Mouse (Mus musculus) midbrain, embryonic 13.5 days (tissue): ENCODE data around the gene Doc2g. TPM values are rescaled to one million over a fixed set of nuclear protein-coding genes. Genes with fewer than 3 reads are reported as not detected.
A peak's percentile ranks its signal among the peaks of the same experiment; 100 is the strongest.

Experiments used
- ATAC-seq: fragments of 200-750 bp; cut with Nextera tagmentation; 2 replicates; pipeline ENCODE4 v1.8.0; 2017; ENCODE audit warnings: mild to moderate bottlenecking, moderate TSS enrichment, moderate library complexity
- H3K27ac ChIP-seq: fragments of 300-500 bp; sonication (generic); 2 replicates; pipeline ENCODE4 v1.5.1; 2015; ENCODE audit warnings: inconsistent platforms, mild to moderate bottlenecking, moderate library complexity
- H3K27me3 ChIP-seq: fragments of 300-500 bp; sonication (generic); 2 replicates; pipeline ENCODE4 v1.6.1; 2015; ENCODE audit warnings: mild to moderate bottlenecking, inconsistent platforms
- H3K36me3 ChIP-seq: fragments of 300-500 bp; sonication (generic); 2 replicates; pipeline ENCODE4 v1.6.1; 2015; ENCODE audit warnings: mild to moderate bottlenecking, inconsistent platforms
- H3K4me1 ChIP-seq: fragments of 300-500 bp; sonication (generic); replicated peaks from 2 replicates; pipeline ENCODE4 v1.6.1; 2015; ENCODE audit warnings: inconsistent platforms
- H3K4me2 ChIP-seq: fragments of 300-500 bp; sonication (generic); replicated peaks from 2 replicates; pipeline ENCODE4 v1.6.1; 2015; ENCODE audit warnings: moderate library complexity, mild to moderate bottlenecking, inconsistent platforms
- H3K4me3 ChIP-seq: fragments of 300-500 bp; sonication (generic); replicated peaks from 2 replicates; pipeline ENCODE4 v1.5.1; 2015; ENCODE audit warnings: mild to moderate bottlenecking, inconsistent platforms
- H3K9ac ChIP-seq: fragments of 300-500 bp; sonication (generic); replicated peaks from 2 replicates; pipeline ENCODE4 v1.6.1; 2015; ENCODE audit warnings: mild to moderate bottlenecking, inconsistent platforms
- H3K9me3 ChIP-seq: fragments of 300-500 bp; sonication (generic); 2 replicates; pipeline ENCODE4 v1.6.1; 2016; ENCODE audit warnings: mild to moderate bottlenecking, inconsistent platforms
- WGBS: fragments of 180-500 bp; shearing (Covaris S2); methylation state at CpG from one replicate; pipeline ENCODE4 v1.1.7; 2015; 5-methylcytosine and 5-hydroxymethylcytosine counted together
- polyA plus RNA-seq: library from polyadenylated mRNA; unstranded; fragments of >200 nt; fragmentation: Nextera tagmentation; extraction: Ambion mirVana; gene quantifications from 2 replicates; pipeline ENCODE4 v1.2.1, GENCODE M21; 2015

Gene Doc2g
- polyA plus RNA-seq, 1 experiment from 2014 or later, result 7.8 TPM

DNA sequence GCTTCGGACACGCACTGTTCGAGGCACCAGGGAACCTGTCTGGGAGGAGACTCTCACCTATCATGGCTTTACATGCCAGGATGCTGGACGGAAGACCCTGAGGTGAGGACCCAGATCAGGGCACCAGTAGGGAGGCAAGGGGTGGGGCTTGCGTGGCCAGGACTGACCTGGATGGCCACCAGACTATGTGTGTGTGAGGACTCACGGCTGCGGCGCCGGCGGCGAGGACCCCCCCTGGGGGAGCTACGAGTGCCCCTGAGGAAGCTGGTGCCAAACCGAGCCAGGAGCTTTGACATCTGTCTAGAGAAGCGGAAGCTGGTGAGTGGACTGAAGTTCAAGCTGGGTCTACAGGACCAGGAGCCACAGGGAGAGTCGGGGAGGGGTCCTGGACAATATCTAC, 1.2 kb downstream of the Doc2g start:
- Histone ChIP-seq H3K9me3 (no peaks in the 10 kb centered on the region), H3K36me3 (peaks cover 46% of the 10 kb centered on the region), H3K4me1 (peaks cover 18% of the 10 kb centered on the region), H3K4me2 (no peak overlapping the region), H3K27ac (no peak overlapping the region), H3K27me3 (peaks cover 3% of the 10 kb centered on the region; the same call in 1 of the 2 replicates), H3K9ac (no peak overlapping the region; the same call in 1 of the 2 replicates), H3K4me3 (no peak overlapping the region)
- no peak for ATAC-seq
- 89% methylated on average over 15 of the region's 15 CpGs for WGBS

DNA sequence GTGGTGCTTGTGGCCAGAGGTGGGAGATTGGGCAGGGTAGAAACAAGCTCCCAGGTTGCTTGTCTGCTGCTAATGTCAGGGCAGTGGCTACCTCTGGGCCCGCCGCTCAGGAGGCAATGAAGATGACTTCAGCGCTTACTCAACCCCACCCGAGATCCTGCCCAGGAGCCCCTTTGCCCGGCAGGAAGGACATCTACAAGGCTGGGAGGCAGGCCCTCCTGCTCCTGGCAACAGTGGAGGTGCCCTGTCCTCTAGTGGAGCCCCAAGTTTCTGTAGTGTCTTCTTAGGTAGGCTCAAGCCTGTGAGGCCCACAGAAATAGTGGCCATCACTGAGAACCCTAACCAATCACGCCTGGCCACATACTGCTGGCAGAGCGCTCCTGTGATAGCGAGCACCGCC, 2.0 kb downstream of the Doc2g start:
- Histone ChIP-seq H3K27me3 (0 out of 2 replicates have a peak, but pooled peaks cover 3% of the 10 kb centered on the region), H3K4me3 (no peak overlapping the region), H3K27ac (no peak overlapping the region), H3K4me2 (no peak overlapping the region), H3K36me3 (peaks cover 53% of the 10 kb centered on the region), H3K9ac (no peak overlapping the region), H3K9me3 (no peaks in the 10 kb centered on the region), H3K4me1 (peaks cover 12% of the 10 kb centered on the region)
- no peak for ATAC-seq
- 90% methylated on average over 9 of the region's 9 CpGs for WGBS

DNA sequence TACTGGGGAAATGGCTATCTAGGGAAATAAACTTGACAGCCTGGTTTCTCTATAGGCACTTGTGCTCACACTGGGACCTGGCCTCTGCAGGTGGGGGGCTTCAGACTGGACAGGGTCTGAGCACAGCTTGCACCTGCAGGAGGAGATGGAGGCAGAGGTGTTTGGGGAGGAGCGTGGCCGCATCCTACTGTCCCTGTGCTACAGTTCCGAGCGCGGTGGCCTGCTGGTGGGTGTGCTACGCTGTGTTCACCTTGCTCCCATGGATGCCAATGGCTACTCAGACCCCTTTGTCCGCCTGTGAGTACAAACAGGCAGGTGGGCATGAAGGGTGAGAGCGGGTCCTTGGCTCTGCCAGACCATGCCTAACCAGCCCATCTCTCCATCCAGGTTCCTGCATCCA, 2.9 kb downstream of the Doc2g start:
- 95% methylated on average over 8 of the region's 8 CpGs for WGBS

DNA sequence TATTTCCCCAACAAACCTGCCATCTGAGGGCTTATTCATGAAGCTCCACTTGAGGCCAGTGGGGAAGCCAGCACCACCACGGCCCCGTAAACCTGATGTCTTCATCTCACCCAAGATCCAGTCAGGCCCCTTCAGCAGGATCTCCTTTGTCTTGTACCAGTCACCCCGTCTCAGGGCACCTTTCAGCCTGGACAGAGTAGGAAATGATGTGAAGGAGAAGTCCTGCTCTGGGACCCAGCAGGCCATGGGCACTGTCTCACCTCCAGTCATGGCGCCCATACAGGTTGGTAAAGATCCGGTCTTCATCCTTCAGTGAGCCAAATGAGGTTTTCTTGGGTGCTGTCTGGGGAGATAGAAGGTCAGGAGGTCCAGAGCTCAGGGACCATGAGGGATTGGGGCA, 8.0 kb downstream of the Doc2g start:
- Histone ChIP-seq H3K9ac (no peak overlapping the region), H3K36me3 (peaks cover 46% of the 10 kb centered on the region), H3K4me1 (peaks cover 16% of the 10 kb centered on the region), H3K4me2 (peak overlapping the region; percentile 73; the same call in 1 of the 2 replicates), H3K9me3 (no peaks in the 10 kb centered on the region), H3K4me3 (no peak overlapping the region), H3K27ac (no peak overlapping the region), H3K27me3 (no peaks in the 10 kb centered on the region)
- WGBS, result 90% methylated on average over 5 of the region's 5 CpGs
- ATAC-seq, result no peak

More for the DNA sequence above, 2.9 kb downstream of the Doc2g start:
- Histone ChIP-seq H3K4me2 (no peak overlapping the region), H3K4me3 (no peak overlapping the region), H3K27ac (no peak overlapping the region), H3K9me3 (no peaks in the 10 kb centered on the region), H3K4me1 (peaks cover 11% of the 10 kb centered on the region), H3K36me3 (peaks cover 58% of the 10 kb centered on the region), H3K9ac (no peak overlapping the region), H3K27me3 (0 out of 2 replicates have a peak, but pooled peaks cover 3% of the 10 kb centered on the region)
- ATAC-seq, result no peak

DNA sequence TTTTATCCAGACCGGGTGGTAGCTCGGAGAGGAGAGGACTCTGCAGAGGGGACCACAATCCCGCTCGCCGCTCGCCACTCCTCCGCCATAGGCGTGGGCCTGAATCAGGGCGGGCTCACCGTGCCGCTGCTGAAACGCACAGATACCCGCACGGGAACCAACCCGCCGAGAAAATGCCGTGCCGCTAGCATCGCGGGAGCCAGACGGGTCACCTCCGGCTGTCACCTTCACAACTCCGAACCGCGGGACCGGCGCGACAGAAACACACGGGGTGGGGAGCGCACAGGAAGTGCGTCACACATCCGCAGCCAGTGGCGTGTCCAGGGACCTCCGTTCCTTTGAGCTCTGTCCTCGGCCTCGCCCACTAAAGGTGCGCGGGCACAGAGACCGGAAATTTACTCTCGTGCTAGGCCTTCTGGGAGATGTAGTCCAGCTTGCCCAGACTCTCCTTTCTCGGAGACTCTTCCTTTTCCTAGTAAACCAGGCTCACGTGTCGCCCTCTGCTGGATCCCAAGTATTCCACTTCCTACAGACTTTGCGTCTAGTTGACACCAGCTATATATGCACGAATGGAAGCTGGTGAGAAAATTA, 9.4 kb downstream of the Doc2g start, which contains the start of gene Ndufv1:
Gene Ndufv1, minus strand, starts transcription at position 375 of the 591 bp plus-strand sequence.
- WGBS, result under 1% methylated on average over 45 of the region's 45 CpGs
- H3K9ac ChIP-seq, result peak within 1 kb of the TSS; percentile 79
- no peaks in the 10 kb centered on the region; the same call in 1 of the 2 replicates for H3K27me3 ChIP-seq
- no peaks in the 10 kb centered on the region for H3K9me3 ChIP-seq
- peaks cover 16% of the 10 kb centered on the region for H3K4me1 ChIP-seq
- peak within 1 kb of the TSS; percentile 53 for H3K27ac ChIP-seq
- peak within 1 kb of the TSS; percentile 88 for H3K4me3 ChIP-seq
- peaks cover 31% of the 10 kb centered on the region for H3K36me3 ChIP-seq
- peak within 1 kb of the TSS; percentile 73 for H3K4me2 ChIP-seq
- ATAC-seq, result peak; percentile 100

DNA sequence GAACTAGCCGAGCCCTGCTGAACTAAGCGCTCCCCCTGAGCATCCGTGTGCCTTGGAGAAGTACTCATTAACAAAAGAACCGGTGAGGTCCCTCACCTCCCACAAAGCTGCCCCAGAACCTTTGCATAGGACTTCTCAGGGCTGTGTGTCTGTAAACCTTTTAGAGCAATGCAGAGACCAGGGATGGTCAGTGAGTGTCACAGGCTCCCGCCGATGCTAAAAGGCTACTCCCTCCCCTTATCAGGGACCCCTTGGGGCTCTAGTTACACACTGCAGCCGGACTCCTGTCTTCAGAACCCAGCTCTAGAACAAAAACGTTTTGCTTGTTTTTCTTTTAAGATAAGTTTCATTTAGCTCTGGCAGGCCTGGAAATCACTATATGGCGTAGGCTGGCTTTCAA, 10.0 kb downstream of the Doc2g start:
- Histone ChIP-seq H3K27me3 (no peaks in the 10 kb centered on the region; the same call in 1 of the 2 replicates), H3K4me3 (peak overlapping the region; percentile 88), H3K4me2 (peak overlapping the region; percentile 45), H3K4me1 (peaks cover 16% of the 10 kb centered on the region), H3K9ac (0 out of 2 replicates have a peak overlapping the region, but pooled peaks have one; percentile 10), H3K36me3 (peaks cover 26% of the 10 kb centered on the region), H3K9me3 (no peaks in the 10 kb centered on the region), H3K27ac (no peak overlapping the region)
- ATAC-seq, result no peak; the same call in 1 of the 2 replicates
- 28% methylated on average over 9 of the region's 9 CpGs for WGBS

DNA sequence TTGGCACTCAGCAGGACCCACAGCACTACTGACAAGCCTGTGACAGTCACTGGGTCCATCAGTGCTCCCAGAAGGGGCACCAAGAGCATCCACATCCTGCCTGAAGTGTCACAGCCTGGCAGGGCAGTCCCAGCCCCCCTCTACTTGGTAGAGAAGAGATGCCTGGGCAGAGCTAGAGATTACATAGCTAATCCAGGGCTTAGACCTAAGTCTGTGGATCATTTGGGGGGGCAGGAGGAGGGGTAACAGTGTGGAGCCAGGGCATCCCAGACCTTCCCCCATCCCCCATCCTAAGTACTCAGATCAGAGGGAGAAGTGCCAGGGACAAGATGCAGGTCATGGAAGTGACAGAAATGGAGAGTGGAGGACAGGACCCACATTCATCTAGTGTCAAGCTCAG, 11.7 kb downstream of the Doc2g start:
- no peaks in the 10 kb centered on the region for H3K9me3 ChIP-seq
- no peak overlapping the region for H3K9ac ChIP-seq
- peaks cover 23% of the 10 kb centered on the region for H3K4me1 ChIP-seq
- ATAC-seq, result no peak
- no peak overlapping the region for H3K4me2 ChIP-seq
- peaks cover 8% of the 10 kb centered on the region for H3K36me3 ChIP-seq
- no peaks in the 10 kb centered on the region; the same call in 1 of the 2 replicates for H3K27me3 ChIP-seq
- H3K27ac ChIP-seq, result no peak overlapping the region
- no peak overlapping the region for H3K4me3 ChIP-seq

DNA sequence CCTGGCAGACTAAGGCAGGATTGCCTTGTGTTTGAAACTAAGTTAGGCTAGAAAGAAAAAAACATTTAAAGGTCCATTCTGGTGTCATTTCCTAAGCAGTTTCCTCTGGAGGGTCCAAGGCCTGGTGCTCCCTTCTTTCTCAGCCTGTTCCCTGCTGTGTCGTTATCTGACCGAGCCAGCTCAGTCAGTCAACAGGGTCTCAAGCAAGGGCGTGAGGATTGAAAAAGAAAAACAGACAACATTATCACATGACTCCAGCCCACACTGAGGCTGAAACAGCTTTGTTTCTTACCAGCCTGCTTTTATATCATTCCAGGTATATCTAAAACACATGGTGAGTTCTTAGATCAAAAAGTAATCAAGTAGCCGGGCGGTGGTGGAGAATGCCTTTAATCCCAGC, 12.5 kb downstream of the Doc2g start:
- Histone ChIP-seq H3K9me3 (no peaks in the 10 kb centered on the region), H3K9ac (no peak overlapping the region), H3K4me1 (peaks cover 23% of the 10 kb centered on the region), H3K4me2 (no peak overlapping the region), H3K27ac (no peak overlapping the region), H3K4me3 (no peak overlapping the region), H3K36me3 (peaks cover 3% of the 10 kb centered on the region; the same call in 1 of the 2 replicates), H3K27me3 (no peaks in the 10 kb centered on the region; the same call in 1 of the 2 replicates)
- 69% methylated on average over 5 of the region's 5 CpGs for WGBS
- ATAC-seq, result no peak

DNA sequence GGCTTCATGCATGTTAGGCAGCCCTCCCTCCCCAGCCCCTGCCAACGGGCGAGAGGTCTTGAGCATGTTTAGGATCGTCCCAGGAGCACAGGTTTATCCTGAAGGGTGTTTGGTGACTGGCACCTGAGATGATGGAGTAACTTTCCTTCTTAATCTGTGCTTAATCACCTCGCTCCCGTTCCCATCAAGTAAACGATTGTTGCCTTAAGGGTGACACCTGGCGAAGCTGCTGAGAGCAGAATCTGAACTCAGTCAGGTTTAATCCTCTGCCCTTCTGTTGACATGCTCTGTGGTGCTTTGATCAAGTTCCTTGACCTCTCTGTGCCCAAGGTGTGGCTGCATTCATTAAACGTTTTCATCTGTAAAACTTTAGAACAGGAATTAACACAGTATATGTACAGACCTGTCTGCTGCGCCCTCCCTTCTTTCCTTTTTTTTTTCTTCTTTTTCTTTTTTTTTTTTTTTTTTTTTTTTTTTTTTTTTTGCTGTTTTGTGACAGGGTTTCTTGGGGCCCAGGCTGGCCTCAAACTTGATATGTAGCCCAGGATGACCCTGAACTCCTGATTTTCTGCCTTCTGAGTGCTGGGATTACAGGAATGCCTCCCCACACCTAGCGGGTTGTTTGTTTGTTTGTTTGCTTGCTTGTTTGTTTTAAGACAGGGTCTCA, 14.9 kb downstream of the Doc2g start:
- whole genome bisulfite sequencing, result 65% methylated on average over 10 of the region's 10 CpGs
- no peak overlapping the region for H3K9ac ChIP-seq

DNA sequence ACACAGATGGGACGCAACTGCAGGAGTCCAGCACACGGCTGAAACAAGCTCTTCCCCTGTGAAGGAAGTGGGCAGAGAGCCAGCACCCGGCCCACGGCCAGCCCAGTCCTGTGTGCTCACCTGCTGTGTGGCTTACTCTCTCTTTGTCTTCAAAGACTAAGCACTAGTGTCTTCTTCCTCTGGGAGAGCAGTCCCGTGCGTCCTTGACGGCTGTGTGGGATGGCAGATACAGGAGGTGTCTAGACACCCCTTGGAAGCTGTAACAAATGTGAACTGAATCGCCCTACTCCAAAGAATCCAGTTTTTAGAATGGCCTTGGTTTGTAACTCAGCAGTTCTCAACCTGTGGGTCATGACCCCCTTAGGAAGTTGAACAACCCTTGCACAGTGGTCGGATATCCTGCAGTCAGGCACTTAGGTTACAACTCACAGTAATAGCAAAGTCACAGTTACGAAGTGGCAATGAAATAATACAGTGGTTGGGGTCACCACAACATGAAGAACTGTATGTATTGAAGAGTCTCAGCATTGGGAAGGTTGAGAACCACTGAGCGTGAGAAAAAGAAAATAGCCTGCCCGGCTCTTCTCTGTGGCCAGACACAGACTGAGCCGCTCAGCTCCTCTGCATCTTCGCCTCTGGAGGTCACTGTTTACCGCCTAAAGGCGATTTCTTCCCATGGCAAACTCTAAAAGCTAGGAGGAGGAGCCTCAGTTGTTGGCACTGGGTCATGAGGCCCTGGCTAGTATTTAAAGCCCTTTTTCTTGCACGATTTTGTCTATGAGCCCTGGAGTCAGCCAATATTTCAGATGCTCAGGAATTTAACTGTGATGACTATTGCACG, 15.8 kb downstream of the Doc2g start:
- ATAC-seq, result peak; percentile 77
- Histone ChIP-seq H3K36me3 (no peaks in the 10 kb centered on the region), H3K27ac (no peak overlapping the region)

More for the DNA sequence above, 14.9 kb downstream of the Doc2g start:
- Histone ChIP-seq H3K4me3 (no peak overlapping the region), H3K4me1 (peaks cover 8% of the 10 kb centered on the region; the same call in 1 of the 2 replicates), H3K27ac (no peak overlapping the region), H3K36me3 (no peaks in the 10 kb centered on the region), H3K27me3 (no peaks in the 10 kb centered on the region; the same call in 1 of the 2 replicates), H3K9me3 (no peaks in the 10 kb centered on the region), H3K4me2 (no peak overlapping the region)
- no peak for ATAC-seq

DNA sequence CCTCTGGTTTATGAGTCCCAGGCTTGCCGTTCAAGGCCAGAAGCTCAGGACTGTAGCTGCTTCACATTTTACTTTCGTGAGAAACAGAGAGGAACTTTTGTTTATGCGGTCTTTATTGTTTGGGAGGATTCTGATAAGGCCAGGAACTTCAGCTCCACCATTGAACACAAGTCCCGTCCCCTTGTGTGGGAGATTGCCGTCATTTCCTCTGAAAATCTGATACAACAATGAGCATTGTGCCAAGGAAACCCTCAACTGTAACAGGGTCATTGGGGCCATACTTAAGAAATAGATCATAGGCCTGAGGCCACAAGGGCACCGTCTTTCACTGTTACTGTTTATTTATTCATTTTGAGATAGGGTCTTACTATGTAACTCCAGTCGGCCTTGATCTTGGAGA, 20.1 kb downstream of the Doc2g start:
- Histone ChIP-seq H3K4me2 (no peak overlapping the region), H3K36me3 (no peaks in the 10 kb centered on the region), H3K9me3 (no peaks in the 10 kb centered on the region), H3K9ac (no peak overlapping the region), H3K27ac (no peak overlapping the region), H3K4me1 (peaks cover 7% of the 10 kb centered on the region; the same call in 1 of the 2 replicates), H3K27me3 (no peaks in the 10 kb centered on the region), H3K4me3 (no peak overlapping the region)
- ATAC-seq, result no peak
- WGBS, result 84% methylated on average over 7 of the region's 7 CpGs

More for the DNA sequence above, 15.8 kb downstream of the Doc2g start:
- H3K27me3 ChIP-seq, result no peaks in the 10 kb centered on the region; the same call in 1 of the 2 replicates
- H3K4me2 ChIP-seq, result no peak overlapping the region
- H3K9me3 ChIP-seq, result no peaks in the 10 kb centered on the region
- WGBS, result 34% methylated on average over 18 of the region's 18 CpGs
- H3K9ac ChIP-seq, result no peak overlapping the region
- no peak overlapping the region for H3K4me3 ChIP-seq
- H3K4me1 ChIP-seq, result peaks cover 7% of the 10 kb centered on the region; the same call in 1 of the 2 replicates

DNA sequence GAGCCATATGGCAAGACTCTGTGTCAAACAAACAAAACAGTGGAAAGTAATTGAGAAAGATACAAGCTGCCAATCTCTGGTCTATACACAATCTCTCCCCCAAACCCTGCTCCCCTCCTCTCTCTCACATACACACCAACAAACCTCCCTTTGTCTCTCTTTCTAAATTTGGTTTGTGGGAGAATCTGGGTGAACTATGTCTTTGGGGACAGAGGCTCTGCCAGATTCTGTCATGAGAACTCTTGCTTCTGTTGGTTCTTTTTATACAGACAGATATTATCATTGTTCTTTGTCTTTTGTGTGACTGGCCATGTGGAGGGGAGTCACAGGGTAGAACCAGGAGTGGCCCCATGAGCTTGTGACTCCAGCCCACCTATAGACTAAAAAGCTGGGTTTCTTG, 24.5 kb downstream of the Doc2g start:
- Histone ChIP-seq H3K9ac (no peak overlapping the region), H3K27me3 (no peaks in the 10 kb centered on the region), H3K36me3 (no peaks in the 10 kb centered on the region), H3K4me2 (no peak overlapping the region), H3K9me3 (no peaks in the 10 kb centered on the region), H3K27ac (no peak overlapping the region), H3K4me1 (no peaks in the 10 kb centered on the region), H3K4me3 (no peak overlapping the region)
- no peak for ATAC-seq
